Mouse (Mus musculus) heart, embryonic 15.5 days (tissue): ENCODE measurements around the gene Ano6. TPM values are rescaled to one million over a fixed set of nuclear protein-coding genes. Genes with fewer than 3 reads are reported as not detected.

Experiments used
- ATAC-seq: fragments of 200-750 bp; cut with Nextera tagmentation; replicated peaks from 2 replicates; pipeline ENCODE4 v1.8.0; 2017; ENCODE audit warnings: low read depth, moderate TSS enrichment; ENCODE audit not compliant: insufficient number of reproducible peaks, insufficient read depth, low FRiP score
- H3K27ac ChIP-seq: fragments of 300-500 bp; sonication (generic); 2 replicates; pipeline ENCODE4 v1.5.1; 2015; ENCODE audit warnings: mild to moderate bottlenecking, inconsistent platforms
- H3K27me3 ChIP-seq: fragments of 300-500 bp; sonication (generic); 2 replicates; pipeline ENCODE4 v1.6.1; 2015; ENCODE audit warnings: inconsistent platforms
- H3K36me3 ChIP-seq: fragments of 300-500 bp; sonication (generic); 2 replicates; pipeline ENCODE4 v1.6.1; 2015; ENCODE audit warnings: mild to moderate bottlenecking, inconsistent platforms
- H3K4me1 ChIP-seq: fragments of 300-500 bp; sonication (generic); replicated peaks from 2 replicates; pipeline ENCODE4 v1.6.1; 2015; ENCODE audit warnings: inconsistent platforms
- H3K4me2 ChIP-seq: fragments of 300-500 bp; sonication (generic); 2 replicates; pipeline ENCODE4 v1.6.1; 2015; ENCODE audit warnings: inconsistent platforms, mild to moderate bottlenecking, moderate library complexity
- H3K4me3 ChIP-seq: fragments of 300-500 bp; sonication (generic); 2 replicates; pipeline ENCODE4 v1.5.1; 2015; ENCODE audit warnings: mild to moderate bottlenecking, inconsistent platforms
- H3K9ac ChIP-seq: fragments of 300-500 bp; sonication (generic); 2 replicates; pipeline ENCODE4 v1.6.1; 2015; ENCODE audit warnings: mild to moderate bottlenecking, inconsistent platforms
- H3K9me3 ChIP-seq: fragments of 300-500 bp; sonication (generic); replicated peaks from 2 replicates; pipeline ENCODE4 v1.6.1; 2016; ENCODE audit warnings: inconsistent platforms
- WGBS: fragments of 180-500 bp; shearing (Covaris S2); methylation state at CpG from one replicate; pipeline ENCODE4 v1.1.7; 2015; ENCODE audit warnings: mixed read lengths; 5-methylcytosine and 5-hydroxymethylcytosine counted together
- polyA plus RNA-seq: library from polyadenylated mRNA; unstranded; fragments of >200 nt; fragmentation: Nextera tagmentation; extraction: Ambion mirVana; gene quantifications from 2 replicates; pipeline ENCODE4 v1.2.1, GENCODE M21; 2015

Gene Ano6
- polyA plus RNA-seq, 1 experiment from 2014 or later: 27.2 TPM

DNA sequence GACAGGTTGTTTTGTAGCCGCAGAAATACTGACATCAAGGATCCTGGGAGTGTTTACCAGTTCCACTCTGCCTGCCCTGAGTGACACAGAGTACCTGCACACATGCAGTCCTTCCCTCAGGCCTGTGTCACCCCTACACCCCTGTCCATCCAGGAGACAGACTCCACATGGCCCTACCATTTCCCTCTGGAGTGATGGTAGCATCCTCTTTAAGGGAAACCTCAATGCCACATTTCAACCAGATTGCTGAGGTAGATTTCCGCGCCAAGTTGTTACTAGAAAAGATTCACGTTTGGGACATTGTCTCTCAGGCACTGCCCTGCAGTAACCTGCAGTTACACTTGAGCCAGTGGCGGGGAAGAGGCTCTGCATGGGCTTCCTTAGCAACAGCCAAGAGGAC lies 97.9 kb downstream of the Ano6 start:
- WGBS: 74% methylated on average over 5 of the region's 5 CpGs
- H3K4me1 ChIP-seq: peaks cover 26% of the 10 kb centered on the region
- H3K4me3 ChIP-seq: no peak overlapping the region
- H3K27me3 ChIP-seq: no peaks in the 10 kb centered on the region
- no peak for ATAC-seq
- no peaks in the 10 kb centered on the region for H3K36me3 ChIP-seq
- no peak overlapping the region for H3K27ac ChIP-seq
- no peak overlapping the region for H3K4me2 ChIP-seq
- H3K9ac ChIP-seq: no peak overlapping the region
- H3K9me3 ChIP-seq: 0 out of 2 replicates have a peak, but pooled peaks cover 3% of the 10 kb centered on the region

DNA sequence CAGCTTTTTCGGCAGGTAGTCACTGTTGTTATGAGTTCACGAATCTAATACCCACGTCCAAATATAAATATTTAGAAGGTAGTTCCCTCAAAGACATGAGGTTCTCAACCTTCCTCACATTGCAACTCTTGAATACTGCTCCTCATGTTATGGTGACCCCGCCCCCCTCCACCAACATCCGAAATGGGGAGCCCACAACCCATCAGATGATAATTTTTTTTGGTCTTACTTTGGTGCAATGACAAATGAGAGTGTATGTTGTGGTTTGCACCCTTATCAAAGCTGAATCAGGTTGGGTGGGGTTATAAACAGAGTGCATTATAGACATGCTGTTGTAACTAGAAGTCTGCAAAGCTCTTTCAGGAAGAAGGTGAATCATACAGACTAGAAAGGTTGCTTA lies 99.7 kb downstream of the Ano6 start:
- Histone ChIP-seq H3K4me1 (peaks cover 17% of the 10 kb centered on the region), H3K4me3 (no peak overlapping the region), H3K36me3 (peaks cover 3% of the 10 kb centered on the region; the same call in 1 of the 2 replicates), H3K27ac (no peak overlapping the region), H3K27me3 (no peaks in the 10 kb centered on the region), H3K4me2 (no peak overlapping the region), H3K9me3 (0 out of 2 replicates have a peak, but pooled peaks cover 3% of the 10 kb centered on the region), H3K9ac (no peak overlapping the region)
- ATAC-seq: no peak
- 90% methylated on average over 5 of the region's 5 CpGs for WGBS

DNA sequence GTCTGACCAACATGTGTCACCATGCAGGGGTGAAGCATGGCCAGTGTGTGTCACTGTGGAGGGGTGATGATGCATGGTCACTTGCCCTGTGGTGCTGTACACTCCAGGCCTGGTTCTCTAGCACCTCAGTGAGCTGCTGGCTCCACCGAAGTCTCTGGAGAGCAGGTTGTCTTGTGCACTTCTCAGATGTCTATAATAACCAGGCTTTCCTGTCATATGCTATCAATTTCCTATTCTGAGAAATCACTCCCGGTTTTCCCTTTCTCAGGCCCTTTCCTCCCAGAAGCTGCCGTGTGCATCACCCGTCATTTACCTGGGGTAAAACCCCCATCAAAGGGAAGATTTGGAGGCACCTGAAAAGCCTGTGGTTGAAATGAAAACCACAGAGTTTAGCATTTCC lies 101.5 kb downstream of the Ano6 start:
- WGBS: 71% methylated on average over 4 of the region's 4 CpGs
- ATAC-seq: no peak
- H3K9ac ChIP-seq: no peak overlapping the region

DNA sequence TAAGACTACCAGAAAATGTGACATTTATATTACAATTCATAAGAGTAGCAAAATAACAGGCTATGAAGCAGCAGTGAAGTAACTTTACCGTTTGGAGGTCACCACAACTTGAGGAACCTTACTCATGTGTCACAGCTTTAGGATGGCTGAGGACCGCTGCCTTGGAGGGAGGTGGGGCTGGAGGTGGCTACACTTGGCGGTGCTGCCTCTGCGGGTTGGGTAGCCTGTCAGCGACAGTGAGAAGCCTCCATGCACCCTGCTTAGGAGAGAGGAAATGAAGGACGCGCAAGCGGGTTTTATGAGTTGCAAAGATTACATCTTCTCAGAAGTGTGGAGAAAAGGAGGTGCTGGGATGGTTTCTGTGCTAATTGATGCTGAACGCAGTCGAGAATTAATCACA lies 102.3 kb downstream of the Ano6 start:
- Histone ChIP-seq H3K27ac (no peak overlapping the region), H3K4me3 (no peak overlapping the region), H3K36me3 (peaks cover 8% of the 10 kb centered on the region; the same call in 1 of the 2 replicates), H3K9me3 (0 out of 2 replicates have a peak, but pooled peaks cover 3% of the 10 kb centered on the region), H3K4me1 (no peaks in the 10 kb centered on the region; the same call in 1 of the 2 replicates), H3K27me3 (no peaks in the 10 kb centered on the region), H3K9ac (no peak overlapping the region), H3K4me2 (no peak overlapping the region)
- 80% methylated on average over 10 of the region's 10 CpGs for WGBS
- ATAC-seq: no peak

More for the DNA sequence above, 101.5 kb downstream of the Ano6 start:
- Histone ChIP-seq H3K27ac (no peak overlapping the region), H3K9me3 (0 out of 2 replicates have a peak, but pooled peaks cover 3% of the 10 kb centered on the region), H3K4me1 (peaks cover 4% of the 10 kb centered on the region), H3K4me2 (no peak overlapping the region), H3K4me3 (no peak overlapping the region), H3K36me3 (peaks cover 8% of the 10 kb centered on the region; the same call in 1 of the 2 replicates), H3K27me3 (no peaks in the 10 kb centered on the region)

DNA sequence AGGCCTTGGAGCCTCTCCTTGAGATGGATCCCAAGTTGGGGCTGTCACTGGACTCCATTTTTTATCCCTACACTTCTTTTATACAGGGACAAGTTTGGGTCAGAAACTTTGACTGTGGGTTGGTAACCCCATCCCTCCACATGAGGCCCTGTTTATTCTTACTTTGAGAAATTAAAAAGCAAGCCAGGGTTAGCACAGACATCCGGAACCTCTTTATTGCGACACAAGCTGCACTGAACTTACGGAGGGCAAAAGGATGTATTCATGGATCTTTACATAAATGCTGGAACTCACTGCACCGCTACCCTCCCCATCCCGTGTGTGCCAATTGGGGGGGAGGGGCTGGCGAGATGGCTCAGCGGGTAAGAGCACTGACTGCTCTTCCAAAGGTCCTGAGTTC lies 105.1 kb downstream of the Ano6 start:
- 96% methylated on average over 7 of the region's 7 CpGs for whole genome bisulfite sequencing
- no peak overlapping the region for H3K9ac ChIP-seq
- ATAC-seq: no peak
- no peak overlapping the region for H3K4me3 ChIP-seq
- H3K4me1 ChIP-seq: no peaks in the 10 kb centered on the region
- H3K4me2 ChIP-seq: no peak overlapping the region
- no peaks in the 10 kb centered on the region for H3K27me3 ChIP-seq
- H3K9me3 ChIP-seq: no peaks in the 10 kb centered on the region
- peaks cover 8% of the 10 kb centered on the region; the same call in 1 of the 2 replicates for H3K36me3 ChIP-seq
- H3K27ac ChIP-seq: no peak overlapping the region

DNA sequence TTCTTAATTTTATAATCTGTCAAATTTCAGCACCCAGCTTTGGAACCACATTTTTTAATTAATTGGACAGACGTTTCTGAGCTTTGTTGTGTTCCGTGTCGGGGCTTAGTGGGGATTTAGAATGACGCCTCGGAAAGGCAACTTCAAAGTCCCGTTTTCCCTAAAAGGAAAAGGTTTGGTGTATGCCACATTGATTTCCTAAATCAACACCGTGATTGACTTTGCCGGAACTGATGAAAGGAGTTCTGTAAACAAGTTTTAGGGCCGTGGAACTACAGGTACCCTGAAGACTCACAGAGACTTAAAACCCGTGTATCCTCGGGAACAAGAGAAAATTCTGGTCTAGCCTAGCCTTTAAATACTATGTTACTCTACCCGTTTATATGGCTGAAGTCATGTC lies 107.0 kb downstream of the Ano6 start:
- Histone ChIP-seq H3K4me1 (peaks cover 6% of the 10 kb centered on the region), H3K36me3 (peaks cover 8% of the 10 kb centered on the region; the same call in 1 of the 2 replicates)
- 79% methylated on average over 12 of the region's 12 CpGs for WGBS

DNA sequence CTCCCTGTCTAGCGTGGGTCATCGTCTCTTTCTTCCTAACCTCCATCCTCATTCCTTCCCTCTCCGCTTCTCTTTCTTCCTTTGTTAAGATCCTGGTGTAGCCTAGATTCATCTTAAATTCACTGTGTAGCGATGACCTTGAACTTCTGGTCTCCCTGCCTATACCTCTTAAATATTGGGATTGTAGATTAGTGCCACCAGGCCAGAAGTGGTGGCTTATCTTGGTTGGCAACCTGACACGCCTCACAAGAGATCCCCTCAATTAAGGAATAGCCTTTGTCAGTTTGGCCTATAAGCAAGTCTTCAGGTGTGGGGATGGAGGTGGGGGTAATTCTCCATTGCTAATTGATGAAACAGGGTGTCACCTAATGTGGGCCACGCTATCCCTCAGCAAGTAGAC lies 107.8 kb downstream of the Ano6 start:
- no peak overlapping the region for H3K4me2 ChIP-seq
- no peaks in the 10 kb centered on the region for H3K9me3 ChIP-seq
- ATAC-seq: no peak
- no peaks in the 10 kb centered on the region for H3K27me3 ChIP-seq
- no peak overlapping the region for H3K27ac ChIP-seq
- H3K9ac ChIP-seq: no peak overlapping the region
- 90% methylated on average over 6 of the region's 6 CpGs for WGBS
- no peak overlapping the region for H3K4me3 ChIP-seq
- peaks cover 8% of the 10 kb centered on the region; the same call in 1 of the 2 replicates for H3K36me3 ChIP-seq
- H3K4me1 ChIP-seq: peaks cover 8% of the 10 kb centered on the region

More for the DNA sequence above, 107.0 kb downstream of the Ano6 start:
- H3K9me3 ChIP-seq: no peaks in the 10 kb centered on the region
- no peaks in the 10 kb centered on the region for H3K27me3 ChIP-seq
- no peak overlapping the region for H3K9ac ChIP-seq
- no peak overlapping the region for H3K27ac ChIP-seq
- no peak overlapping the region for H3K4me3 ChIP-seq
- ATAC-seq: no peak
- H3K4me2 ChIP-seq: no peak overlapping the region

DNA sequence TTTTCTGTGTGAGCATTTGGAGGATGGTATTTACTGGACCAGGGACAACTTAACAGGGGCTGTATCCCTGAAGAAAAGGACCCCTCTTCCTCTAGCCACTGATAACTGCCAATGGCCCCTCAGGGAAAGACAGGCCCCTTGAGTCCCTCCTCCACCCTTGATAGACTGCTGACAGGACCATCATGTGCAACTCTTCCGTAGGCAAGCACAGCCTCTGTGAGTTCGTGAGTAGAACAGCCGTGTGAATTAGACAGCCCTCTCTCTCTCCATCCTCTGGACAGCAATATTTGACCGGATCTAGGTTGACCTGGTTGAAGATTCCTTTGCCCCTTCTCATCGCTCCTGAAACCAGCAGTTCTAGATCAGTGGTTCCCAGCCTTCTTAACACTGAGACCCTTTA lies 111.8 kb downstream of the Ano6 start:
- Histone ChIP-seq H3K4me3 (no peak overlapping the region), H3K27ac (no peak overlapping the region), H3K9me3 (no peaks in the 10 kb centered on the region), H3K36me3 (no peaks in the 10 kb centered on the region), H3K9ac (no peak overlapping the region), H3K4me2 (no peak overlapping the region), H3K27me3 (no peaks in the 10 kb centered on the region), H3K4me1 (peaks cover 21% of the 10 kb centered on the region)
- no peak for ATAC-seq
- WGBS: 48% methylated on average over 5 of the region's 5 CpGs

DNA sequence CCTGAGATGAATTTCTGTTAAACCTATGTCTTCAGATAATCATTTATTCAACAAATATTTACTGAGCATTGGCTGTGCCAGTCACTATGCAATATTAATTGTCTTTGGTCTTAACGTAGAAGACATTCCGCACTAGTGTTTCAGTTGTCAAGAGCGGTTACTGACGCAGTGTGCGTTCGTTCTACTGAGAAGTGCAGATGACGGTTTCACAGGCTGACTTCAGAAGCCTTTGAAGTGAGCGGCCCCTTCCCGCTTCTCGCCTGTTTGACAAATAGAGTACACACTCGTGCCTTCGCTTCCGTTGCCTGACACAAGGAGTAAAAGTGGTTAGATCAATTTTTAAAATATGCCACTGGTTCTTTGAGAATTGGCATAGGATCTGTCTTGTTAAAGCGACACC lies 113.6 kb downstream of the Ano6 start:
- Histone ChIP-seq H3K27ac (no peak overlapping the region), H3K9me3 (no peaks in the 10 kb centered on the region), H3K4me1 (peaks cover 26% of the 10 kb centered on the region), H3K4me3 (no peak overlapping the region), H3K9ac (no peak overlapping the region), H3K4me2 (no peak overlapping the region), H3K27me3 (no peaks in the 10 kb centered on the region), H3K36me3 (no peaks in the 10 kb centered on the region)
- no peak for ATAC-seq
- WGBS: 78% methylated on average over 14 of the region's 14 CpGs

DNA sequence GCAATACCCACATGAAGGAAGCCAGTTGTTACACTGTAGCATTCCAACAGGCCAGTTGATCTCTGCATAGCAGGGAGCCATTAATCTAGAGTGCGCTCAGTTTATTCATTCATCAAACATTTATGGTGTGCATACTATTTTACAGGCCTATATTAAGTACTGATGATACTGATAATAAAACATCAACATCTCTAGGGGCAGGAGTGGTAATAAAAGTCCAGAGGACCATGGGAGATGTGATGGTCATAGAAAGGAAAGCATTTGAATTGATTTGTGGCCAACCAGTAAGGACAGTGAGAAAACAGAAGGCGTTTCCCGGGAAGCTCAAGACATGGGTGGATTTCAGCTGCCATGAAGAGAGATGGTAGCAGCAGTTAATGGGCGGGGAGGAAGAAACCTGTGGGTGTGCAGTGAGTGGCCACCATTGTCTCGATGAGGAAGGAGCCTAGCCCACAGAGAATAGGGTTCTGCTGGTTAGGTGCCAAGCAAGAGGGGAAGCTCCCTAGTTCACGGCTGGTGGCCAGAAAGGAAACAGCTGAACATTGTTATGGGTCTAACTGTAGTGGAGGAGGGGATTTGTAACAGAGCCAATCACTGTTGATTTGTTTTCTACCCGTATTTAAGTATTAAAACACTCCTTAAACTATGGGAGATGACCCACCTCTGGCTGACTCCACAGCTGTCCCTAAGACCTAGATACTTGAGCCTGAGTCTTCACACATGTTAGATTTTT lies 115.5 kb downstream of the Ano6 start:
- Histone ChIP-seq H3K9ac (no peak overlapping the region), H3K4me3 (no peak overlapping the region), H3K4me1 (peaks cover 26% of the 10 kb centered on the region), H3K4me2 (no peak overlapping the region), H3K36me3 (no peaks in the 10 kb centered on the region), H3K27ac (peak overlapping the region; percentile 48), H3K9me3 (no peaks in the 10 kb centered on the region), H3K27me3 (no peaks in the 10 kb centered on the region)
- WGBS: 62% methylated on average over 7 of the region's 7 CpGs
- ATAC-seq: peak; percentile 68

DNA sequence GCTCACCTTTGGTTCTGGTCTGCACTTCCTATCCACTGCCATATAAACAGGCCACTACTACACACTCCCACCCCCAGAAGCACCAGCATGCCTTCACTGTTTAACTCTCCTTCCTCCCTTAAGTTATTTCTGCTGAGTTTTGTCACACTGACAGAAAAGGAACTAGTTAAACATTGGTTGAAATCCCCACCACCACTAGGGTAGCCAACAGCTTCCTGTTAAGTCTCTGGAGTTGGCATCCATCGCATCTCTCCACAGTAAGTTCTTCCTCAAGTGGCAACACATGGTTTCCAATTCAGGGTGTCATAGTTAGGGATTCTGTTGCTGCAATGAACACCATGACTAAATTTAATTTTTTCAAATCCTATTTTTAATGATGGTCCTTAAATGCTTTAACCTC lies 116.2 kb downstream of the Ano6 start:
- no peak overlapping the region for H3K4me3 ChIP-seq
- peak overlapping the region; percentile 32; the same call in 1 of the 2 replicates for H3K27ac ChIP-seq
- no peak for ATAC-seq
- no peaks in the 10 kb centered on the region for H3K27me3 ChIP-seq
- H3K9ac ChIP-seq: no peak overlapping the region
- no peaks in the 10 kb centered on the region for H3K36me3 ChIP-seq
- no peak overlapping the region for H3K4me2 ChIP-seq
- H3K9me3 ChIP-seq: no peaks in the 10 kb centered on the region
- 85% methylated on average over 1 of the region's 1 CpGs for WGBS
- H3K4me1 ChIP-seq: peaks cover 26% of the 10 kb centered on the region

DNA sequence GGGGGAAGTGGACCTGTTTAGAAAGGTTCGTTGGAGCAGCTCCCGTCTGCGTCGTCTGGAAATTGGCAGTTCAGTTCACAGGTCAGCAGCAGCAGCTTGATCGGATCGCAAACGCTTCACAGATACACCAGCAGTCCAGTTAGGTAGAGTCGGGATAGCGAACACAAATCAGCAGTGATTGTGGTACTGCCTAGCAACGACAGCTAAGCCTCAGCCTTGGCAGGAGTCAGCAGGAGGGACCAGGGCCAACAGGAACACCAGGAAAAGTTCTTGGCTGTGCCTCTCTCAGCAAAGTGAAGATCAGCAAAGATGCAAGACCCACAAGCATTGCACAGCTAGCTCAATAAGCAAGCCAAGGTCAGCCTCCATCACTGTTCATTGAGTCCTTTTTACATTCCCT lies 116.7 kb downstream of the Ano6 start:
- H3K4me3 ChIP-seq: no peak overlapping the region
- H3K4me1 ChIP-seq: peaks cover 23% of the 10 kb centered on the region
- H3K27ac ChIP-seq: peak overlapping the region; percentile 32; the same call in 1 of the 2 replicates
- no peak overlapping the region for H3K4me2 ChIP-seq
- H3K9ac ChIP-seq: no peak overlapping the region
- H3K36me3 ChIP-seq: no peaks in the 10 kb centered on the region
- H3K27me3 ChIP-seq: no peaks in the 10 kb centered on the region
- H3K9me3 ChIP-seq: no peaks in the 10 kb centered on the region
- 51% methylated on average over 10 of the region's 10 CpGs for WGBS
- ATAC-seq: peak; percentile 48; the same call in 1 of the 2 replicates
